Mouse (Mus musculus): ENCODE data around the gene Pcnx4.
"Not testable (repeated sequence)": the region's sequence is repeated elsewhere in the genome, so short reads cannot be mapped to it uniquely, and the experiment has no call there.

The Pcnx4 gene

DNA sequence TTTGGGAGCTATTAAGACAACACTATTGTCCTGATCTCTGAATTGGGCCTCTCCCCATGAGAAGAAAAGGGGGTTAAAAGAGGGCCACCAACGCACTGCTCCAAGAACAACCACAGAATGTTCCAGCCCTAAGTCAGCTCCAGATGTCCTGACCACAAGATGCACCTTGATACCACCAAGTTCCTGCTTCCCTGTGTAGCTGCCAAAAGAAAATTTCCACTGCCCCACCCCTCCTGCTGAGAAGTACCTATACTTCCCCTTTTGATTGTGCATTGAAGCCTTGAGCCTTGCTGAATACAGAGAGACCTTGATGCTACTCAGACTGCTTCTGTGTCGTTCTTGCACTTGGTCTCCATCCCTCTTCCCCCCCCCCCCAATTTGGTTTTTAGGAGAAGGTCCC lies 62.5 kb downstream of the Pcnx4 start:
- not testable (repeated sequence) for DNase-seq (ENCODE audit: low read depth)

DNA sequence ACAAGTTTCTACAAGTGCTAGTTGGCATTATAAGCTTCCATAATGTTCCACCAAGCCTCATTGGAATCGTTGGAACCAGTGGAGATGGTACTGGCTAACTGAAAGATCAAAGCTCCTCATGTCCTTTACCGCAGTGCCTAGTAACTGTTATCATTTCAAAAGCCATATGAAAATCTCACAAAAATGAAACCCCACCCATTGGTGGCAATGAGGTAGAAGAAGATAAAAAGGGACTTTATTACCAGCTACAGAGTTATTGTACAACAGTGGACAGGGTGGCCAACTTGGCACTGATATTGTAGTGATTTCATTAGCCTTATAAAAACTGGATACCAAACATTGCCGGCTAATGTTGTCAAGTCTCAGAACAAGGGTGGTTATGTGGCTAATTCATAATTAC lies 75.9 kb downstream of the Pcnx4 start:
- no peak for DNase-seq (ENCODE audit: low read depth)

DNA sequence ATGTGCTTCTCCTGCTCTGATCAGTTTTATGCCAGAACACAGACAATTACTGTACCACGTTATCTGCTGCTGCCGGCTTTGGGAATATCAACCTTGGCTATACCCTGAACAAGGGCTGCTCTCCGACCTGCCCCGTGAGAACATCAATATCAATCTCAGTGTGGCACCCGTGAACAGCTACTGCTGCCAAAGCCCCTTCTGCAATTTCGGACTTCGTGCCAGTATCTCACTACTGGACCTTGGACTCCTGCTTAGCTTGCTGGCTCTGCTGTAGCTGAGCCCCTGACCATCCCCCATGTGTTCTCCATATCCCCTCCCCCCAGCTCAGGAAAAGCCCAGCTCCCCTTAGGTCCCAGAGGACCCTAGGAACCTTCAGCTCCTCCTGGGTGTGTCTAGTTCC lies 84.7 kb downstream of the Pcnx4 start:
- no peak for DNase-seq (ENCODE audit: low read depth)

DNA sequence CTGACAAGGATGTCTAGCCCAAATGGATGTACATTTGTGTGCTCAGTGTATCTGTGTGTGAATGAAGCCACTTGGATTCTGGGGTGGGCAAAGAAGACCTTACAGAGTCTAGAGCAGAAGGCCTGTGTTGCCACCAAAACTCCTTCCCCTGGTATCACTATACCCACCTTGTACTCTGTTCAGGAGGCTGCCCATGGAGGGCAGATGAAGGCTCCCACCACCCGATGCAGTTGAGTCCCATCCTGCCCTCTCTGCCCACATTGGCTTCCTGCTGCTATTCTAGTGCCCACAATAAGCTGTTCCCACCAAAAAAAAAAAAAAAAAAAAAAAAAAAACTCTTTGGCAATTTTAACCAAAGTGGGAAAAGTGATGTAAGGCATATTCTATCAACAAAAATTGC lies 85.3 kb downstream of the Pcnx4 start:
- DNase-seq (ENCODE audit: low read depth) = no peak

DNA sequence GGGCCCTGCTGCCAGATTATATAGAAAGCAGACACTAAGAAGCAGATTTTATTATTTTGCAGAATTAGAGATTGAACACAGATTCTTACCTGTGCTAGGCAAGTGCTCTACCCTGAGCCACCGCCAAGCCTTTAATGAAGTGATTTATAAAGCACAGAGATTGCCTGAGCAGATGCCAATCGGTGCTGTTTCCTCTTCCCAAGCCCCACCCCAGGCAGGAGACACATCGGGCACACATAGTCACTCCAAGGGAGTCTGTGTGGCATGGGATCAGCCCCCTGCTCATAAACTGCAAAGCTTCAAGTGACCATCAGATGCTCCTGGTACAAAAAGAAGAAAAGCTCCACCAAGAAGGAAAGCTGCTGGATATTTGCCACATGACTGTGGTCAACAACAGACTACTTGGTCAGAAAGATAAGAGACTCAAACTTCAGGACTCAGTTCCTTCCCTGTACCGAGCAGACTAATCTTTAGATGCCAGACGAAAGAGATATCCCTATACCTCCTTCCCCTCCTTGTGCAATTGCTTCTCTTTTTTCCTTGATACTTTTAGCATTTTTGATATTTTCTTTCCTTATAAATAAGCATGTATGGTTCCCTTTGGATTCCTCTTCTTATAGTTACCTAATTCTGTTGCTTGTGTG lies 86.8 kb downstream of the Pcnx4 start:
- DNase-seq (ENCODE audit: low read depth) = no peak

DNA sequence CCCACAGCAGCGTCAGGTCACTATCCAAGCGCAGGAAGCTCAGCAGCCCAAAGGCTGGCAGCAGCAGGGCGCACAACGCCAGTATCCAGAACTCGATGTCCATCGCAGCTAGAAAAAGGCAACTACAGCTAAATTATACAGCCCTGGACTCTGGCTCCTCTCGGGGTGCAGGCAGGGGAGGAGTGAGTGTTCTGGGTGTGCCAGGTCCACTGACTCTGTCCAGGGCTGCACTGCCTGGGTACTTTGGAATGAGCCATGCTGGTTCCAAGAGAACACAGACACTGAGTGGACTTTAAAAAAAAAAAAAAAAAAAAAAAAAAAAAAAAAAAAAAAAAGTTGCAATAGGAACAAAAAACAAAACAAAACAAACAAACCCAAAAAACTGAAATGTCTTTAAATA lies 92.6 kb downstream of the Pcnx4 start:
- no peak for DNase-seq (ENCODE audit: low read depth)
